Mouse (Mus musculus) hindbrain, embryonic 10.5 days (tissue): Measurements from ENCODE around the gene Dnajc28. TPM values are rescaled to one million over a fixed set of nuclear protein-coding genes. Genes with fewer than 3 reads are reported as not detected.

Source experiments
- DNase-seq: peaks from one replicate; pipeline ENCODE4 v3.0.0-alpha.2; 2017; ENCODE audit warnings: low spot score
- H3K27ac ChIP-seq: fragments of 300-500 bp; sonication (generic); 2 replicates; pipeline ENCODE4 v1.5.1; 2016; ENCODE audit warnings: mild to moderate bottlenecking, moderate library complexity
- H3K27me3 ChIP-seq: fragments of 300-500 bp; sonication (generic); 2 replicates; pipeline ENCODE4 v1.6.1; 2016; ENCODE audit warnings: mild to moderate bottlenecking; ENCODE audit not compliant: poor library complexity, insufficient read depth, severe bottlenecking
- H3K36me3 ChIP-seq: fragments of 300-500 bp; sonication (generic); 2 replicates; pipeline ENCODE4 v1.6.1; 2016; ENCODE audit warnings: mild to moderate bottlenecking, moderate library complexity
- H3K4me1 ChIP-seq: fragments of 300-500 bp; sonication (generic); replicated peaks from 2 replicates; pipeline ENCODE4 v1.6.1; 2016; ENCODE audit warnings: mild to moderate bottlenecking
- H3K4me3 ChIP-seq: fragments of 300-500 bp; sonication (generic); 2 replicates; pipeline ENCODE4 v1.5.1; 2016; ENCODE audit warnings: mild to moderate bottlenecking, moderate library complexity
- H3K9me3 ChIP-seq: fragments of 300-500 bp; sonication (generic); 2 replicates; pipeline ENCODE4 v1.6.1; 2016; ENCODE audit warnings: mild to moderate bottlenecking, moderate library complexity
- WGBS: fragments of 180-500 bp; shearing (Covaris S2); methylation state at CpG from one replicate; pipeline ENCODE4 v1.1.7; 2016; 5-methylcytosine and 5-hydroxymethylcytosine counted together
- polyA plus RNA-seq: library from polyadenylated mRNA; unstranded; fragments of >200 nt; fragmentation: Nextera tagmentation; extraction: Ambion mirVana; gene quantifications from 2 replicates; pipeline ENCODE4 v1.2.1, GENCODE M21; 2016

Gene Dnajc28
- 3.2 and 4.5 TPM in 2 replicates for polyA plus RNA-seq

GRCm38 (mm10) chr16:91618511-91619501 lies at the start of gene Dnajc28:
TSS of gene Dnajc28 (minus strand) at chr16:91619026.
- no peaks in the 10 kb centered on the region for H3K9me3 ChIP-seq
- WGBS: 11% methylated on average over 39 of the region's 39 CpGs
- H3K4me3 ChIP-seq: peak within 1 kb of the TSS; percentile 67

GRCm38 (mm10) chr16:91663795-91664194 lies 45.0 kb upstream of the Dnajc28 start:
- Histone ChIP-seq H3K4me1 (no peaks in the 10 kb centered on the region), H3K36me3 (peaks cover 100% of the 10 kb centered on the region), H3K4me3 (no peak overlapping the region), H3K27me3 (no peaks in the 10 kb centered on the region), H3K27ac (no peak overlapping the region), H3K9me3 (no peaks in the 10 kb centered on the region)
- DNase-seq: no peak
- 95% methylated on average over 3 of the region's 3 CpGs for WGBS

More at GRCm38 (mm10) chr16:91618511-91619501, at the start of gene Dnajc28:
- peak; percentile 74 for DNase-seq
- H3K27ac ChIP-seq: peak within 1 kb of the TSS; percentile 83
- H3K27me3 ChIP-seq: peaks cover 11% of the 10 kb centered on the region
- H3K4me1 ChIP-seq: peaks cover 7% of the 10 kb centered on the region; the same call in 1 of the 2 replicates
- peaks cover 42% of the 10 kb centered on the region for H3K36me3 ChIP-seq

GRCm38 (mm10) chr16:91662336-91662735 lies 43.5 kb upstream of the Dnajc28 start:
- no peak overlapping the region for H3K4me3 ChIP-seq
- no peaks in the 10 kb centered on the region for H3K4me1 ChIP-seq
- no peak overlapping the region for H3K27ac ChIP-seq
- H3K27me3 ChIP-seq: no peaks in the 10 kb centered on the region
- peaks cover 100% of the 10 kb centered on the region for H3K36me3 ChIP-seq
- WGBS: 96% methylated on average over 16 of the region's 16 CpGs
- no peak for DNase-seq
- no peaks in the 10 kb centered on the region for H3K9me3 ChIP-seq

- Histone ChIP-seq H3K27ac (no peak overlapping the region), H3K4me1 (no peaks in the 10 kb centered on the region), H3K4me3 (no peak overlapping the region), H3K27me3 (no peaks in the 10 kb centered on the region), H3K36me3 (peaks cover 100% of the 10 kb centered on the region), H3K9me3 (no peaks in the 10 kb centered on the region)
- DNase-seq: no peak
- 77% methylated on average over 1 of the region's 1 CpGs for WGBS
Observed at GRCm38 (mm10) chr16:91661397-91661796, 42.6 kb upstream of the Dnajc28 start.

GRCm38 (mm10) chr16:91659798-91660197 lies 41.0 kb upstream of the Dnajc28 start:
- no peak overlapping the region for H3K27ac ChIP-seq
- H3K36me3 ChIP-seq: peaks cover 100% of the 10 kb centered on the region
- H3K27me3 ChIP-seq: no peaks in the 10 kb centered on the region
- H3K4me1 ChIP-seq: no peaks in the 10 kb centered on the region
- no peak overlapping the region for H3K4me3 ChIP-seq
- WGBS: 97% methylated on average over 20 of the region's 20 CpGs
- no peak for DNase-seq
- no peaks in the 10 kb centered on the region for H3K9me3 ChIP-seq

- 96% methylated on average over 5 of the region's 5 CpGs for WGBS
- no peak for DNase-seq
- Histone ChIP-seq H3K4me1 (no peaks in the 10 kb centered on the region), H3K4me3 (no peak overlapping the region), H3K36me3 (peaks cover 100% of the 10 kb centered on the region), H3K27me3 (no peaks in the 10 kb centered on the region), H3K27ac (no peak overlapping the region), H3K9me3 (no peaks in the 10 kb centered on the region)
Observed at GRCm38 (mm10) chr16:91658471-91658870, 39.6 kb upstream of the Dnajc28 start.

GRCm38 (mm10) chr16:91657285-91657684 lies 38.5 kb upstream of the Dnajc28 start:
- no peak overlapping the region for H3K27ac ChIP-seq
- peaks cover under 1% of the 10 kb centered on the region; the same call in 1 of the 2 replicates for H3K4me1 ChIP-seq
- no peak overlapping the region for H3K4me3 ChIP-seq
- peaks cover 100% of the 10 kb centered on the region for H3K36me3 ChIP-seq
- H3K9me3 ChIP-seq: no peaks in the 10 kb centered on the region
- DNase-seq: no peak
- WGBS: 97% methylated on average over 17 of the region's 17 CpGs
- no peaks in the 10 kb centered on the region for H3K27me3 ChIP-seq

GRCm38 (mm10) chr16:91655285-91655684 lies 36.5 kb upstream of the Dnajc28 start:
- Histone ChIP-seq H3K27me3 (no peaks in the 10 kb centered on the region), H3K36me3 (peaks cover 97% of the 10 kb centered on the region), H3K4me1 (peaks cover 5% of the 10 kb centered on the region; the same call in 1 of the 2 replicates), H3K4me3 (no peak overlapping the region), H3K27ac (no peak overlapping the region), H3K9me3 (no peaks in the 10 kb centered on the region)
- 97% methylated on average over 9 of the region's 9 CpGs for WGBS
- no peak for DNase-seq

GRCm38 (mm10) chr16:91652191-91652590 lies 33.4 kb upstream of the Dnajc28 start:
- H3K27ac ChIP-seq: no peak overlapping the region
- H3K27me3 ChIP-seq: no peaks in the 10 kb centered on the region
- no peak for DNase-seq
- H3K36me3 ChIP-seq: peaks cover 66% of the 10 kb centered on the region
- H3K4me1 ChIP-seq: peaks cover 14% of the 10 kb centered on the region
- no peak overlapping the region for H3K4me3 ChIP-seq
- H3K9me3 ChIP-seq: no peaks in the 10 kb centered on the region
- 93% methylated on average over 3 of the region's 3 CpGs for WGBS

- H3K27ac ChIP-seq: no peak overlapping the region
- peaks cover 25% of the 10 kb centered on the region for H3K4me1 ChIP-seq
- peak overlapping the region; percentile 28; the same call in 1 of the 2 replicates for H3K4me3 ChIP-seq
- H3K27me3 ChIP-seq: no peaks in the 10 kb centered on the region
- H3K9me3 ChIP-seq: no peaks in the 10 kb centered on the region
- H3K36me3 ChIP-seq: peaks cover 42% of the 10 kb centered on the region
- DNase-seq: no peak
Observed at GRCm38 (mm10) chr16:91649781-91650180, 31.0 kb upstream of the Dnajc28 start.

- DNase-seq: no peak
- peaks cover 36% of the 10 kb centered on the region for H3K36me3 ChIP-seq
- no peaks in the 10 kb centered on the region for H3K27me3 ChIP-seq
- H3K4me3 ChIP-seq: peak overlapping the region; percentile 88
- H3K4me1 ChIP-seq: peaks cover 27% of the 10 kb centered on the region
- H3K27ac ChIP-seq: no peak overlapping the region
- H3K9me3 ChIP-seq: no peaks in the 10 kb centered on the region
- 71% methylated on average over 3 of the region's 3 CpGs for WGBS
Observed at GRCm38 (mm10) chr16:91649246-91649645, 30.4 kb upstream of the Dnajc28 start.

GRCm38 (mm10) chr16:91648220-91648550 lies 29.4 kb upstream of the Dnajc28 start:
- DNase-seq: peak; percentile 82
- WGBS: under 1% methylated on average over 25 of the region's 25 CpGs

More at GRCm38 (mm10) chr16:91648220-91648550, 29.4 kb upstream of the Dnajc28 start:
- Histone ChIP-seq H3K4me1 (peaks cover 27% of the 10 kb centered on the region), H3K36me3 (peaks cover 29% of the 10 kb centered on the region), H3K27me3 (no peaks in the 10 kb centered on the region), H3K27ac (peak overlapping the region; percentile 99), H3K4me3 (peak overlapping the region; percentile 88), H3K9me3 (no peaks in the 10 kb centered on the region)
